Mouse (Mus musculus): ENCODE measurements around the gene Lrrc32. TPM values are rescaled to one million over a fixed set of nuclear protein-coding genes. Genes with fewer than 3 reads are reported as not detected.

Lrrc32 gene
- polyA plus RNA-seq, 1 experiment from 2014 or later: 21.0 TPM

- Histone ChIP-seq H3K27ac (ENCODE audit: low read depth, low read length) (no peak overlapping the region), H3K27me3 (replicated peaks; ENCODE audit: control insufficient read depth, insufficient read depth, low read length) (no peaks in the 10 kb centered on the region)
- 69% methylated on average over 3 of the region's 3 CpGs for WGBS
These were observed 20.0 kb upstream of the Lrrc32 start for GRCm38 (mm10) chr7:98469089-98469488.

GRCm38 (mm10) chr7:98472529-98472928 lies 16.6 kb upstream of the Lrrc32 start:
- WGBS: 82% methylated on average over 2 of the region's 2 CpGs
- no peak overlapping the region for H3K9ac ChIP-seq (ENCODE audit: low read depth, low read length)
- no peak overlapping the region for H3K4me3 ChIP-seq (ENCODE audit: low read depth, low read length)
- ATAC-seq (replicated peaks; ENCODE audit: low FRiP score): no peak
- no peaks in the 10 kb centered on the region for H3K27me3 ChIP-seq (replicated peaks; ENCODE audit: control insufficient read depth, insufficient read depth, low read length)
- no peak overlapping the region for H3K4me2 ChIP-seq
- H3K27ac ChIP-seq (ENCODE audit: low read depth, low read length): no peak overlapping the region
- no peak for DNase-seq (ENCODE audit: low spot score)
- no peaks in the 10 kb centered on the region for H3K9me3 ChIP-seq (ENCODE audit: control insufficient read depth, low read length)
- H3K36me3 ChIP-seq (ENCODE audit: control insufficient read depth, insufficient read depth, low read length): no peaks in the 10 kb centered on the region
- H3K4me1 ChIP-seq (replicated peaks; ENCODE audit: control insufficient read depth, insufficient read depth, low read length): no peaks in the 10 kb centered on the region

More at GRCm38 (mm10) chr7:98469089-98469488, 20.0 kb upstream of the Lrrc32 start:
- Histone ChIP-seq H3K9me3 (ENCODE audit: control insufficient read depth, low read length) (no peaks in the 10 kb centered on the region), H3K9ac (ENCODE audit: low read depth, low read length) (no peak overlapping the region), H3K4me3 (ENCODE audit: low read depth, low read length) (no peak overlapping the region), H3K4me1 (replicated peaks; ENCODE audit: control insufficient read depth, insufficient read depth, low read length) (no peaks in the 10 kb centered on the region), H3K4me2 (no peak overlapping the region), H3K36me3 (ENCODE audit: control insufficient read depth, insufficient read depth, low read length) (no peaks in the 10 kb centered on the region)
- no peak for DNase-seq (ENCODE audit: low spot score)
- ATAC-seq (replicated peaks; ENCODE audit: low FRiP score): no peak

- Histone ChIP-seq H3K9ac (ENCODE audit: low read depth, low read length) (no peak overlapping the region), H3K4me2 (no peak overlapping the region), H3K4me1 (replicated peaks; ENCODE audit: control insufficient read depth, insufficient read depth, low read length) (no peaks in the 10 kb centered on the region), H3K9me3 (ENCODE audit: control insufficient read depth, low read length) (no peaks in the 10 kb centered on the region), H3K36me3 (ENCODE audit: control insufficient read depth, insufficient read depth, low read length) (no peaks in the 10 kb centered on the region), H3K27ac (ENCODE audit: low read depth, low read length) (no peak overlapping the region), H3K4me3 (ENCODE audit: low read depth, low read length) (no peak overlapping the region), H3K27me3 (replicated peaks; ENCODE audit: control insufficient read depth, insufficient read depth, low read length) (no peaks in the 10 kb centered on the region)
- WGBS: 53% methylated on average over 1 of the region's 1 CpGs
- ATAC-seq (replicated peaks; ENCODE audit: low FRiP score): no peak
- DNase-seq (ENCODE audit: low spot score): no peak
These were observed 14.5 kb upstream of the Lrrc32 start for GRCm38 (mm10) chr7:98474558-98474957.

GRCm38 (mm10) chr7:98477153-98477552 lies 11.9 kb upstream of the Lrrc32 start:
- Histone ChIP-seq H3K27me3 (replicated peaks; ENCODE audit: control insufficient read depth, insufficient read depth, low read length) (no peaks in the 10 kb centered on the region), H3K27ac (ENCODE audit: low read depth, low read length) (no peak overlapping the region)
- 82% methylated on average over 4 of the region's 4 CpGs for WGBS

GRCm38 (mm10) chr7:98480481-98480880 lies 8.6 kb upstream of the Lrrc32 start:
- 84% methylated on average over 1 of the region's 1 CpGs for WGBS

More at GRCm38 (mm10) chr7:98477153-98477552, 11.9 kb upstream of the Lrrc32 start:
- no peaks in the 10 kb centered on the region for H3K36me3 ChIP-seq (ENCODE audit: control insufficient read depth, insufficient read depth, low read length)
- H3K4me1 ChIP-seq (replicated peaks; ENCODE audit: control insufficient read depth, insufficient read depth, low read length): peaks cover 3% of the 10 kb centered on the region; the same call in 1 of the 2 replicates
- DNase-seq (ENCODE audit: low spot score) (no peak), ATAC-seq (replicated peaks; ENCODE audit: low FRiP score) (no peak)
- no peak overlapping the region for H3K4me3 ChIP-seq (ENCODE audit: low read depth, low read length)
- H3K9me3 ChIP-seq (ENCODE audit: control insufficient read depth, low read length): no peaks in the 10 kb centered on the region
- no peak overlapping the region for H3K4me2 ChIP-seq
- no peak overlapping the region for H3K9ac ChIP-seq (ENCODE audit: low read depth, low read length)

GRCm38 (mm10) chr7:98481066-98481734 lies 7.9 kb upstream of the Lrrc32 start:
- H3K4me2 ChIP-seq: no peak overlapping the region
- ATAC-seq (replicated peaks; ENCODE audit: low FRiP score) (no peak; the same call in 1 of the 2 replicates), DNase-seq (ENCODE audit: low spot score) (no peak)
- peaks cover 5% of the 10 kb centered on the region; the same call in 1 of the 2 replicates for H3K4me1 ChIP-seq (replicated peaks; ENCODE audit: control insufficient read depth, insufficient read depth, low read length)
- H3K27me3 ChIP-seq (replicated peaks; ENCODE audit: control insufficient read depth, insufficient read depth, low read length): 0 out of 2 replicates have a peak, but pooled peaks cover 2% of the 10 kb centered on the region
- no peak overlapping the region for H3K27ac ChIP-seq (ENCODE audit: low read depth, low read length)
- no peak overlapping the region for H3K4me3 ChIP-seq (ENCODE audit: low read depth, low read length)
- no peaks in the 10 kb centered on the region for H3K9me3 ChIP-seq (ENCODE audit: control insufficient read depth, low read length)
- H3K36me3 ChIP-seq (ENCODE audit: control insufficient read depth, insufficient read depth, low read length): no peaks in the 10 kb centered on the region
- WGBS: 31% methylated on average over 9 of the region's 9 CpGs
- no peak overlapping the region for H3K9ac ChIP-seq (ENCODE audit: low read depth, low read length)

More at GRCm38 (mm10) chr7:98480481-98480880, 8.6 kb upstream of the Lrrc32 start:
- 0 out of 2 replicates have a peak, but pooled peaks cover 2% of the 10 kb centered on the region for H3K27me3 ChIP-seq (replicated peaks; ENCODE audit: control insufficient read depth, insufficient read depth, low read length)
- peaks cover 5% of the 10 kb centered on the region; the same call in 1 of the 2 replicates for H3K4me1 ChIP-seq (replicated peaks; ENCODE audit: control insufficient read depth, insufficient read depth, low read length)
- H3K9ac ChIP-seq (ENCODE audit: low read depth, low read length): no peak overlapping the region
- no peaks in the 10 kb centered on the region for H3K9me3 ChIP-seq (ENCODE audit: control insufficient read depth, low read length)
- no peak for ATAC-seq (replicated peaks; ENCODE audit: low FRiP score)
- H3K36me3 ChIP-seq (ENCODE audit: control insufficient read depth, insufficient read depth, low read length): no peaks in the 10 kb centered on the region
- no peak for DNase-seq (ENCODE audit: low spot score)
- no peak overlapping the region for H3K27ac ChIP-seq (ENCODE audit: low read depth, low read length)
- H3K4me3 ChIP-seq (ENCODE audit: low read depth, low read length): no peak overlapping the region
- H3K4me2 ChIP-seq: no peak overlapping the region

- Histone ChIP-seq H3K4me2 (no peak overlapping the region), H3K27ac (ENCODE audit: low read depth, low read length) (no peak overlapping the region), H3K4me1 (replicated peaks; ENCODE audit: control insufficient read depth, insufficient read depth, low read length) (peaks cover 5% of the 10 kb centered on the region; the same call in 1 of the 2 replicates), H3K36me3 (ENCODE audit: control insufficient read depth, insufficient read depth, low read length) (no peaks in the 10 kb centered on the region), H3K4me3 (ENCODE audit: low read depth, low read length) (no peak overlapping the region), H3K9ac (ENCODE audit: low read depth, low read length) (no peak overlapping the region), H3K27me3 (replicated peaks; ENCODE audit: control insufficient read depth, insufficient read depth, low read length) (0 out of 2 replicates have a peak, but pooled peaks cover 2% of the 10 kb centered on the region), H3K9me3 (ENCODE audit: control insufficient read depth, low read length) (no peaks in the 10 kb centered on the region)
- ATAC-seq (replicated peaks; ENCODE audit: low FRiP score) (no peak), DNase-seq (ENCODE audit: low spot score) (no peak)
- WGBS: 74% methylated on average over 8 of the region's 8 CpGs
These were observed 7.2 kb upstream of the Lrrc32 start for GRCm38 (mm10) chr7:98481861-98482260.

GRCm38 (mm10) chr7:98482551-98483267 lies 6.4 kb upstream of the Lrrc32 start:
- H3K27ac ChIP-seq (ENCODE audit: low read depth, low read length): peak overlapping the region; percentile 26; the same call in 1 of the 2 replicates

More at GRCm38 (mm10) chr7:98482551-98483267, 6.4 kb upstream of the Lrrc32 start:
- Histone ChIP-seq H3K9ac (ENCODE audit: low read depth, low read length) (no peak overlapping the region), H3K4me3 (ENCODE audit: low read depth, low read length) (no peak overlapping the region), H3K9me3 (ENCODE audit: control insufficient read depth, low read length) (no peaks in the 10 kb centered on the region), H3K4me2 (peak overlapping the region; percentile 1; the same call in 1 of the 2 replicates), H3K36me3 (ENCODE audit: control insufficient read depth, insufficient read depth, low read length) (no peaks in the 10 kb centered on the region), H3K4me1 (replicated peaks; ENCODE audit: control insufficient read depth, insufficient read depth, low read length) (peaks cover 5% of the 10 kb centered on the region; the same call in 1 of the 2 replicates), H3K27me3 (replicated peaks; ENCODE audit: control insufficient read depth, insufficient read depth, low read length) (0 out of 2 replicates have a peak, but pooled peaks cover 2% of the 10 kb centered on the region)
- WGBS: 42% methylated on average over 12 of the region's 12 CpGs
- no peak for DNase-seq (ENCODE audit: low spot score)
- ATAC-seq (replicated peaks; ENCODE audit: low FRiP score): peak; percentile 57; the same call in 1 of the 2 replicates
